Mouse (Mus musculus) small intestine, adult 2 months (tissue): ENCODE measurements around the gene Rundc3a. TPM values are rescaled to one million over a fixed set of nuclear protein-coding genes. Genes with fewer than 3 reads are reported as not detected.
A peak's percentile ranks its signal among the peaks of the same experiment; 100 is the strongest.

Experiments used
- H3K27ac ChIP-seq: fragments of 200-500 bp; 2 replicates; pipeline ENCODE4 v1.5.1; 2012; ENCODE audit warnings: low read depth, low read length, control low read depth, inconsistent platforms; ENCODE audit not compliant: insufficient read depth
- H3K27me3 ChIP-seq: fragments of 200-500 bp; 2 replicates; pipeline ENCODE4 v1.6.1; 2012; ENCODE audit warnings: mild to moderate bottlenecking, moderate library complexity, low read length, inconsistent platforms; ENCODE audit not compliant: control insufficient read depth, insufficient read depth
- H3K36me3 ChIP-seq: fragments of 200-500 bp; 2 replicates; pipeline ENCODE4 v1.6.1; 2012; ENCODE audit warnings: mild to moderate bottlenecking, low read length, control low read depth, inconsistent platforms; ENCODE audit not compliant: control insufficient read depth, insufficient read depth
- H3K4me1 ChIP-seq: fragments of 200-500 bp; 2 replicates; pipeline ENCODE4 v1.6.1; 2012; ENCODE audit warnings: low read length, inconsistent platforms, mixed read lengths; ENCODE audit not compliant: control insufficient read depth, insufficient read depth, insufficient read length
- H3K4me3 ChIP-seq: fragments of 200-500 bp; 2 replicates; pipeline ENCODE4 v1.5.1; 2012; ENCODE audit warnings: low read depth, mild to moderate bottlenecking, control low read depth, inconsistent platforms, low read length, moderate library complexity
- CTCF ChIP-seq: fragments of 200-500 bp; IDR thresholded peaks from 2 replicates; pipeline ENCODE4 v1.5.1; 2012; ENCODE audit warnings: low read depth, mild to moderate bottlenecking, control low read depth, inconsistent platforms, low read length, moderate library complexity, mixed read lengths; ENCODE audit not compliant: insufficient replicate concordance, insufficient read length; ENCODE audit errors: extremely low read depth
- POLR2A ChIP-seq: fragments of 200-500 bp; IDR thresholded peaks from 2 replicates; pipeline ENCODE4 v1.6.1; 2012; ENCODE audit warnings: low read depth, mild to moderate bottlenecking, control low read depth, inconsistent platforms, low read length, moderate library complexity
- WGBS: fragments of 180-500 bp; shearing (Covaris S2); methylation state at CpG from one replicate; pipeline ENCODE4 v1.1.7; 2018; 5-methylcytosine and 5-hydroxymethylcytosine counted together
- polyA plus RNA-seq: library from polyadenylated mRNA; depleted of rRNA; stranded (reverse); fragments of >200 nt; gene quantifications from 2 replicates; pipeline ENCODE4 v1.2.3, GENCODE M21; 2012; rRNA removed

Rundc3a gene
- polyA plus RNA-seq = 2.5 and 6.5 TPM in 2 replicates

GRCm38 (mm10) chr11:102393238-102393634, at the start of gene Rundc3a:
Rundc3a (plus strand) TSS chr11:102393403.
- Histone ChIP-seq H3K4me1 (peaks cover 13% of the 10 kb centered on the region), H3K36me3 (no peaks in the 10 kb centered on the region), H3K4me3 (peak within 1 kb of the TSS; percentile 50), H3K27me3 (no peaks in the 10 kb centered on the region), H3K27ac (no peak within 1 kb of the TSS)
- 2% methylated on average over 34 of the region's 34 CpGs for WGBS
- TF ChIP-seq CTCF (no peak), POLR2A (no peak)

GRCm38 (mm10) chr11:102344458-102344857, 48.7 kb upstream of the Rundc3a start:
- Histone ChIP-seq H3K4me3 (no peak overlapping the region), H3K4me1 (0 out of 2 replicates have a peak, but pooled peaks cover 2% of the 10 kb centered on the region), H3K27ac (no peak overlapping the region), H3K27me3 (no peaks in the 10 kb centered on the region), H3K36me3 (no peaks in the 10 kb centered on the region)
- TF ChIP-seq POLR2A = no peak
- no peak for TF ChIP-seq CTCF
- WGBS = 94% methylated on average over 3 of the region's 3 CpGs

GRCm38 (mm10) chr11:102346926-102347325, 46.3 kb upstream of the Rundc3a start:
- no peak for TF ChIP-seq CTCF
- TF ChIP-seq POLR2A = no peak
- 46% methylated on average over 5 of the region's 5 CpGs for WGBS
- Histone ChIP-seq H3K27ac (no peak overlapping the region), H3K4me3 (no peak overlapping the region), H3K36me3 (no peaks in the 10 kb centered on the region), H3K27me3 (no peaks in the 10 kb centered on the region), H3K4me1 (peaks cover 4% of the 10 kb centered on the region; the same call in 1 of the 2 replicates)

GRCm38 (mm10) chr11:102347683-102348082, 45.5 kb upstream of the Rundc3a start:
- Histone ChIP-seq H3K4me3 (no peak overlapping the region), H3K36me3 (no peaks in the 10 kb centered on the region), H3K27me3 (no peaks in the 10 kb centered on the region), H3K27ac (no peak overlapping the region), H3K4me1 (peaks cover 4% of the 10 kb centered on the region; the same call in 1 of the 2 replicates)
- TF ChIP-seq POLR2A = no peak
- no peak for TF ChIP-seq CTCF
- 91% methylated on average over 5 of the region's 5 CpGs for WGBS

GRCm38 (mm10) chr11:102348101-102348585, 45.1 kb upstream of the Rundc3a start:
- no peaks in the 10 kb centered on the region for H3K27me3 ChIP-seq
- WGBS = 93% methylated on average over 7 of the region's 7 CpGs
- H3K4me3 ChIP-seq = no peak overlapping the region
- peaks cover 4% of the 10 kb centered on the region; the same call in 1 of the 2 replicates for H3K4me1 ChIP-seq
- H3K27ac ChIP-seq = no peak overlapping the region
- H3K36me3 ChIP-seq = no peaks in the 10 kb centered on the region
- no peak for TF ChIP-seq CTCF
- TF ChIP-seq POLR2A = no peak

GRCm38 (mm10) chr11:102348771-102349170, 44.4 kb upstream of the Rundc3a start:
- Histone ChIP-seq H3K4me1 (peaks cover 4% of the 10 kb centered on the region; the same call in 1 of the 2 replicates), H3K27ac (no peak overlapping the region), H3K27me3 (no peaks in the 10 kb centered on the region), H3K4me3 (no peak overlapping the region), H3K36me3 (no peaks in the 10 kb centered on the region)
- TF ChIP-seq CTCF (no peak), POLR2A (no peak)
- 85% methylated on average over 11 of the region's 11 CpGs for WGBS

GRCm38 (mm10) chr11:102349189-102349954, 43.8 kb upstream of the Rundc3a start:
- no peak overlapping the region for H3K4me3 ChIP-seq
- no peak for TF ChIP-seq CTCF
- TF ChIP-seq POLR2A = no peak
- H3K27ac ChIP-seq = no peak overlapping the region
- no peaks in the 10 kb centered on the region for H3K36me3 ChIP-seq
- WGBS = 77% methylated on average over 3 of the region's 3 CpGs
- H3K27me3 ChIP-seq = no peaks in the 10 kb centered on the region
- peaks cover 4% of the 10 kb centered on the region; the same call in 1 of the 2 replicates for H3K4me1 ChIP-seq
